8 mouse cellular contexts compared by ENCODE assay signal in genomic region chr5:144255632-144256540, GRCm38 (mm10). TPM values are rescaled to one million over a fixed set of nuclear protein-coding genes. Genes with fewer than 3 reads are reported as not detected.
DNase-seq lines count a peak whose midpoint lies in the region; TF ChIP-seq lines count a peak whose summit lies in the region.

No protein-coding gene starts in this region.

- DNase-seq in CH12.LX (ENCODE audit: extremely low read depth) = no peak
- peak; percentile 72 for DNase-seq in forebrain, embryonic 10.5 days (ENCODE audit: extremely low spot score, low spot score)
- DNase-seq in heart, postnatal 10 days = peak; percentile 74 to 79
- DNase-seq in kidney, postnatal 25 days = peak; percentile 59 to 80
- peak; percentile 66 for DNase-seq in lung, postnatal 10 days
- DNase-seq in ovary, adult 18-20 months (ENCODE audit: low spot score) = peak; percentile 45
- peak; percentile 35 for DNase-seq in thymus, postnatal 0 days (ENCODE audit: low spot score)

- TF ChIP-seq RAD21 in CH12.LX (IDR thresholded peaks at IDR 0.05; ENCODE audit: low read depth, low read length) = no peak

- no peak overlapping the region for H3K27ac ChIP-seq in CH12.LX (ENCODE audit: insufficient read depth, low read depth)
- H3K27ac ChIP-seq in bone marrow, adult 2 months (ENCODE audit: control insufficient read depth, insufficient read depth, low read depth, low read length, poor library complexity) = peak overlapping the region; percentile 73
- peak overlapping the region; percentile 98 for H3K27ac ChIP-seq in forebrain, embryonic 10.5 days

- TF ChIP-seq CTCF in CH12.LX (conservative IDR thresholded peaks at IDR 0.05 in 1 of 2, IDR thresholded peaks at IDR 0.05 in 1 of 2; ENCODE audit: low read depth in 2 of 2, low read length in 2 of 2) = no peak
- TF ChIP-seq CTCF in bone marrow, adult 2 months (IDR thresholded peaks at IDR 0.05; ENCODE audit: control insufficient read depth, insufficient read depth, low read length) = no peak

- peak overlapping the region; percentile 57 to 91 (median 76) for H3K4me3 ChIP-seq in CH12.LX (replicated peaks in 1 of 3; ENCODE audit: low read depth in 2 of 3, low read length in 2 of 3, poor library complexity in 1 of 3)
- peak overlapping the region; percentile 79 for H3K4me3 ChIP-seq in bone marrow, adult 2 months (replicated peaks; ENCODE audit: control insufficient read depth, low read depth, low read length)
- H3K4me3 ChIP-seq in forebrain, embryonic 10.5 days = peak overlapping the region; percentile 99

- intact Hi-C loops in heart, postnatal 10 days (cut with DNase I) = loop anchor here (2.0 kb wide), 1 partner anchor 33 kb away; the partner anchor contains the start of gene Tecpr1

- H3K27me3 ChIP-seq in CH12.LX (replicated peaks) = no peaks in the 10 kb centered on the region
- H3K27me3 ChIP-seq in forebrain, embryonic 10.5 days (ENCODE audit: poor library complexity, severe bottlenecking) = no peaks in the 10 kb centered on the region

- in situ Hi-C loops in CH12.LX (cut with MboI; ENCODE audit: low pct_ligation_motif_present, low pct_unique_long_range_greater_than_20kb, low sequenced_read_pairs) = no loop called here

- peak overlapping the region; percentile 99 for H3K9ac ChIP-seq in CH12.LX (ENCODE audit: insufficient read depth, low read depth)

- H3K36me3 ChIP-seq in CH12.LX (replicated peaks in 1 of 2; ENCODE audit: control insufficient read depth in 1 of 2, insufficient read depth in 1 of 2, low read length in 1 of 2) = peaks cover 0 to 42% of the 10 kb centered on the region in 2 experiments
- H3K36me3 ChIP-seq in forebrain, embryonic 10.5 days (replicated peaks) = peaks cover 39% of the 10 kb centered on the region

- dilution Hi-C loops in CH12.LX (cut with MboI; ENCODE audit: extremely low pct_ligation_motif_present, extremely low pct_unique_long_range_greater_than_20kb, low sequenced_read_pairs) = no loop called here

- no peaks in the 10 kb centered on the region for H3K9me3 ChIP-seq in CH12.LX (replicated peaks; ENCODE audit: low read length)
- no peaks in the 10 kb centered on the region for H3K9me3 ChIP-seq in forebrain, embryonic 10.5 days

- H3K4me2 ChIP-seq in CH12.LX (ENCODE audit: insufficient read depth, low read depth, poor library complexity, severe bottlenecking) = peak overlapping the region; percentile 89

- TF ChIP-seq POLR2A in CH12.LX (IDR thresholded peaks at IDR 0.05; ENCODE audit: low read depth, low read length) = no peak
- TF ChIP-seq POLR2A in bone marrow, adult 2 months (IDR thresholded peaks at IDR 0.05; ENCODE audit: borderline replicate concordance, control insufficient read depth, low read depth, low read length) = no peak

- peaks cover 9 to 83% of the 10 kb centered on the region in 2 experiments for H3K4me1 ChIP-seq in CH12.LX (ENCODE audit: control insufficient read depth in 1 of 2, insufficient read depth in 2 of 2)
- H3K4me1 ChIP-seq in bone marrow, adult 2 months (ENCODE audit: control insufficient read depth, insufficient read depth, low read length) = peaks cover 4% of the 10 kb centered on the region
- H3K4me1 ChIP-seq in forebrain, embryonic 10.5 days = peaks cover 51% of the 10 kb centered on the region

- under 1% methylated on average over 40 of the region's 40 CpGs for WGBS in bone marrow, adult 2 months
- WGBS in forebrain, embryonic 10.5 days = under 1% methylated on average over 40 of the region's 40 CpGs

- TF ChIP-seq EP300 in CH12.LX (IDR thresholded peaks at IDR 0.05; ENCODE audit: low read length) = no peak

- H3K79me2 ChIP-seq in CH12.LX (replicated peaks; ENCODE audit: control insufficient read depth, extremely low read depth, insufficient read depth, poor library complexity, severe bottlenecking) = no peaks in the 10 kb centered on the region

TF ChIP-seq in CH12.LX, 34 proteins besides CTCF, POLR2A, EP300 and RAD21:
- TF ChIP-seq CHD1 (IDR thresholded peaks at IDR 0.05; ENCODE audit: low read depth, low read length) (no peak), KAT2A (IDR thresholded peaks at IDR 0.05; ENCODE audit: insufficient replicate concordance, low read length) (no peak), MAFK (IDR thresholded peaks at IDR 0.05; ENCODE audit: insufficient replicate concordance, low read length) (no peak), SIN3A (IDR thresholded peaks at IDR 0.05; ENCODE audit: low read length) (no peak), CHD2 (IDR thresholded peaks at IDR 0.05; ENCODE audit: low read length) (no peak), TCF12 (IDR thresholded peaks at IDR 0.05; ENCODE audit: low read depth, low read length) (no peak), MYC (IDR thresholded peaks at IDR 0.05; ENCODE audit: low read depth, low read length) (no peak), RCOR1 (conservative IDR thresholded peaks at IDR 0.05; ENCODE audit: low read depth, low read length) (no peak), UBTF (IDR thresholded peaks at IDR 0.05; ENCODE audit: low read depth, low read length) (no peak), SMC3 (IDR thresholded peaks at IDR 0.05; ENCODE audit: low read depth, low read length) (no peak), MAZ (IDR thresholded peaks at IDR 0.05; ENCODE audit: low read depth, low read length) (no peak), IRF4 (IDR thresholded peaks at IDR 0.05; ENCODE audit: low read depth, low read length) (no peak), BHLHE40 (IDR thresholded peaks at IDR 0.05; ENCODE audit: low read depth, low read length) (peak; percentile 92), MXI1 (IDR thresholded peaks at IDR 0.05; ENCODE audit: low read depth, low read length) (peak; percentile 43), ZNF384 (IDR thresholded peaks at IDR 0.05; ENCODE audit: low read depth, low read length) (no peak), NELFE (IDR thresholded peaks at IDR 0.05; ENCODE audit: low read depth, low read length) (no peak)

RNA-seq across cellular contexts. Expression of gene Bri3, which starts 11.6 kb away (rescaled TPM):
- total RNA-seq in CH12.LX (2012; rRNA removed) = 18.0 and 20.3 TPM in 2 replicates
- 9.3 and 12.6 TPM in 2 replicates for total RNA-seq in CH12.LX (2014; rRNA removed)
- 41.7 and 44.0 TPM in 2 replicates for polyA plus RNA-seq in CH12.LX (2012; ENCODE audit: insufficient read length, low read depth)
- polyA plus RNA-seq in bone marrow, adult 2 months (2011; ENCODE audit: insufficient read depth, insufficient read length, low replicate concordance, missing spikeins) = 29.0 and 57.2 TPM in 2 replicates
- polyA plus RNA-seq in forebrain, embryonic 10.5 days (2016; fragmentation: Nextera tagmentation; extraction: Ambion mirVana) = 113 and 119 TPM in 2 replicates
- 100 to 1,000 TPM; 165 to 171 TPM for total RNA-seq in heart, postnatal 10 days (2021)
- polyA plus RNA-seq in thymus, postnatal 0 days (2015; fragmentation: Nextera tagmentation; extraction: Ambion mirVana) = 83.1 and 87.9 TPM in 2 replicates

RNA-seq across cellular contexts. Expression of gene Tecpr1, which starts 32.5 kb away (rescaled TPM):
- total RNA-seq in CH12.LX (2012; rRNA removed) (5.3 and 6.0 TPM in 2 replicates), CH12.LX (2014; rRNA removed) (2.2 and 2.8 TPM in 2 replicates)
- polyA plus RNA-seq in CH12.LX (2012; ENCODE audit: insufficient read length, low read depth) = 5.8 and 6.2 TPM in 2 replicates
- 9.6 and 11.9 TPM in 2 replicates for polyA plus RNA-seq in bone marrow, adult 2 months (2011; ENCODE audit: insufficient read depth, insufficient read length, low replicate concordance, missing spikeins)
- 18.1 and 19.9 TPM in 2 replicates for polyA plus RNA-seq in forebrain, embryonic 10.5 days (2016; fragmentation: Nextera tagmentation; extraction: Ambion mirVana)
- 10 to 100 TPM; 31.2 to 32.4 TPM for total RNA-seq in heart, postnatal 10 days (2021)
- polyA plus RNA-seq in thymus, postnatal 0 days (2015; fragmentation: Nextera tagmentation; extraction: Ambion mirVana) = 37.6 and 51.3 TPM in 2 replicates
